Mouse (Mus musculus): Measurements from ENCODE around the gene Elane.

- TF ChIP-seq CTCF (IDR thresholded peaks at IDR 0.05; ENCODE audit: borderline replicate concordance, control insufficient read depth, extremely low read depth, insufficient read depth, low read length, poor library complexity): no peak
- no peak for TF ChIP-seq POLR2A (IDR thresholded peaks at IDR 0.05; ENCODE audit: control insufficient read depth, extremely low read depth, insufficient read depth, low read length, poor library complexity)
These were observed 32.4 kb downstream of the Elane start for GRCm38 (mm10) chr10:79918231-79919078.
